Mouse (Mus musculus): Measurements from ENCODE around the gene Apold1. TPM values are rescaled to one million over a fixed set of nuclear protein-coding genes. Genes with fewer than 3 reads are reported as not detected.

Gene Apold1
- polyA plus RNA-seq, 1 experiment from 2014 or later: 2.6 TPM

DNA sequence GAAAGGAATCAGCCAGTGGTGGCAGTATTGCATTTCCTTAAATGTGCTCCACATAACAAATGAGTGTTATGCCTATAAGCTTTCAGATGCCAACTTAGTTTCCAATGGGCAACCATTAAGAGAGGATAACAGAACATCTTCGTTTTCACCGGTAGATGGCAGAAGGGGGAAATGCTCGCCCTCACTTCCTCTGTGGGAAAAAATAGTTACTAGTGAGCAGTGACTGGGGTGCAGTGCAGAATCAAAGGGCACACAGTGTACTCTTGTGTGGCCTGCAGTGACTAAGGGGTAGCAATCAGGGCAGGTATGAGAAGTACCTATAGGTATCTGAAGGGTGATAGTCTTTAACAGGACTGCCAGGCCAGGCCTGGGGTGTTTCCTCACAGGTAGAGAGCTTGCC is 44.7 kb downstream of the Apold1 start:
- Histone ChIP-seq H3K27me3 (replicated peaks; ENCODE audit: control insufficient read depth, insufficient read depth, low read length) (no peaks in the 10 kb centered on the region), H3K9me3 (ENCODE audit: control insufficient read depth, low read length) (no peaks in the 10 kb centered on the region), H3K4me2 (no peak overlapping the region), H3K36me3 (ENCODE audit: control insufficient read depth, insufficient read depth, low read length) (peaks cover 23% of the 10 kb centered on the region; the same call in 1 of the 2 replicates), H3K9ac (ENCODE audit: low read depth, low read length) (no peak overlapping the region), H3K27ac (ENCODE audit: low read depth, low read length) (no peak overlapping the region), H3K4me1 (replicated peaks; ENCODE audit: control insufficient read depth, insufficient read depth, low read length) (no peaks in the 10 kb centered on the region), H3K4me3 (ENCODE audit: low read depth, low read length) (no peak overlapping the region)
- WGBS: 10% methylated on average over 3 of the region's 3 CpGs
- ATAC-seq (replicated peaks; ENCODE audit: low FRiP score): peak; percentile 45; the same call in 1 of the 2 replicates
- no peak for DNase-seq (ENCODE audit: low spot score)

DNA sequence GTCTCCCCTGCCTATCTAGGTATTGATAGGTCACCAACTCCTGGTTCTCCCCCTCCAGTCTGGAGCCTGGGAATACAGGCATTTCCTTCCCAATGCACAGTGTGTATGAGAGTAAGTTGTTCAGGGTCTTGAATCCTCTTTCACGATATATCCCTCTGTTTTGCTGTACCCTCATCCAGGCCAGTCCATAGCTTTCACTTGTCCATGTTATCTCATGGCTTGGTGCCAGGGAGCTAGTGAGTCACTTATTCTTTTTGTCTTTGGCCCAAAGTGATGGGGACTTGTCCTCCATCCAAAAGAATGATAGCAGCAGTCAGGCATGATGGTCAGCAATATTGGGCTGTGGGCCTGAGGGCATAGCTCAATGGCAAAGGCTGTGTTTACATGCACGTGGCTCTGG is 45.2 kb downstream of the Apold1 start:
- peaks cover 18% of the 10 kb centered on the region; the same call in 1 of the 2 replicates for H3K36me3 ChIP-seq (ENCODE audit: control insufficient read depth, insufficient read depth, low read length)
- no peaks in the 10 kb centered on the region for H3K27me3 ChIP-seq (replicated peaks; ENCODE audit: control insufficient read depth, insufficient read depth, low read length)
- H3K4me2 ChIP-seq: no peak overlapping the region
- DNase-seq (ENCODE audit: low spot score): no peak
- WGBS: 74% methylated on average over 2 of the region's 2 CpGs
- H3K9ac ChIP-seq (ENCODE audit: low read depth, low read length): no peak overlapping the region
- H3K27ac ChIP-seq (ENCODE audit: low read depth, low read length): no peak overlapping the region
- no peak for ATAC-seq (replicated peaks; ENCODE audit: low FRiP score)
- H3K4me1 ChIP-seq (replicated peaks; ENCODE audit: control insufficient read depth, insufficient read depth, low read length): no peaks in the 10 kb centered on the region
- no peaks in the 10 kb centered on the region for H3K9me3 ChIP-seq (ENCODE audit: control insufficient read depth, low read length)
- no peak overlapping the region for H3K4me3 ChIP-seq (ENCODE audit: low read depth, low read length)

DNA sequence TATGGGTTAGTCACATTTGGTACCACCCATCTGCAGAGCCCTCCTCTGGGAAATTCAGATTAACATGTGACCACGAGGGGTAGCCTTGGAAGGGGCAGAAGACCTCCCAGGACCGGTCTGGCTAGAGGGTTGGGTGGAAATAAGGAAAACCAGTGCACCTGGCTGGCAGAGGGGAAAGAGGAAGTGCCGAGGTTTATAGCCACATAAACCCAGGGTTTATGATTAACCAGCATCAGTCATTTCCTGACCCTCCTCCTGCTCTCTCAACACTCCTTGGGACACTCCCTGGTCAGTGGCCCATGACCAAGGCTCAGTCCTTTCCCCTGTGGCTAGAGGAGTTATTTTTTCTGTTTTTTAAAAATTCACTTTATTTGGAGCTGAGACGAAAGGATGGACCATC is 47.7 kb downstream of the Apold1 start:
- ATAC-seq (replicated peaks; ENCODE audit: low FRiP score) (peak; percentile 30; the same call in 1 of the 2 replicates), DNase-seq (ENCODE audit: low spot score) (no peak)
- Histone ChIP-seq H3K4me1 (replicated peaks; ENCODE audit: control insufficient read depth, insufficient read depth, low read length) (no peaks in the 10 kb centered on the region), H3K4me3 (ENCODE audit: low read depth, low read length) (no peak overlapping the region), H3K27ac (ENCODE audit: low read depth, low read length) (no peak overlapping the region), H3K27me3 (replicated peaks; ENCODE audit: control insufficient read depth, insufficient read depth, low read length) (no peaks in the 10 kb centered on the region), H3K4me2 (no peak overlapping the region), H3K36me3 (ENCODE audit: control insufficient read depth, insufficient read depth, low read length) (peaks cover 3% of the 10 kb centered on the region; the same call in 1 of the 2 replicates), H3K9me3 (ENCODE audit: control insufficient read depth, low read length) (no peaks in the 10 kb centered on the region), H3K9ac (ENCODE audit: low read depth, low read length) (no peak overlapping the region)
- 56% methylated on average over 4 of the region's 4 CpGs for WGBS

Other genes with a start within 250 kb of the Apold1 start
- 7.9 and 10.1 TPM in 2 replicates for gene Dusp16, start 189.1 kb upstream of the Apold1 start, polyA plus RNA-seq (2014; fragmentation: Nextera tagmentation; extraction: Ambion mirVana)
- gene Crebl2, start 151.6 kb upstream of the Apold1 start, polyA plus RNA-seq (2014; fragmentation: Nextera tagmentation; extraction: Ambion mirVana): 1.3 and 1.5 TPM in 2 replicates
- gene Gpr19, start 83.1 kb upstream of the Apold1 start, polyA plus RNA-seq (2014; fragmentation: Nextera tagmentation; extraction: Ambion mirVana): 6.1 and 9.1 TPM in 2 replicates
- gene Cdkn1b, start 61.3 kb upstream of the Apold1 start, polyA plus RNA-seq (2014; fragmentation: Nextera tagmentation; extraction: Ambion mirVana): 8.9 and 9.4 TPM in 2 replicates
- gene Ddx47, start 29.9 kb downstream of the Apold1 start, polyA plus RNA-seq (2014; fragmentation: Nextera tagmentation; extraction: Ambion mirVana): 134 and 142 TPM in 2 replicates
- 0.80 and 1.4 TPM in 2 replicates for gene Gprc5a, start 83.9 kb downstream of the Apold1 start, polyA plus RNA-seq (2014; fragmentation: Nextera tagmentation; extraction: Ambion mirVana)
- 0.25 TPM in 1 of 2 replicates, not detected in the other for gene Gprc5d, start 136.6 kb downstream of the Apold1 start, polyA plus RNA-seq (2014; fragmentation: Nextera tagmentation; extraction: Ambion mirVana)
- gene Fam234b, start 216.3 kb downstream of the Apold1 start, polyA plus RNA-seq (2014; fragmentation: Nextera tagmentation; extraction: Ambion mirVana): 34.2 and 37.9 TPM in 2 replicates
- 56.8 and 59.1 TPM in 2 replicates for gene Hebp1, start 216.3 kb downstream of the Apold1 start, polyA plus RNA-seq (2014; fragmentation: Nextera tagmentation; extraction: Ambion mirVana)

Measured in liver, embryonic 11.5 days (tissue).